Mouse (Mus musculus) cerebellum, postnatal 25 days (tissue): ENCODE results near the gene Zan.

Experiments
- DNase-seq, 2 experiments: peaks; one replicate each; pipeline ENCODE4 v3.0.0; 2021; ENCODE audit warnings: mixed read lengths in 2 of 2

Gene Zan

DNA sequence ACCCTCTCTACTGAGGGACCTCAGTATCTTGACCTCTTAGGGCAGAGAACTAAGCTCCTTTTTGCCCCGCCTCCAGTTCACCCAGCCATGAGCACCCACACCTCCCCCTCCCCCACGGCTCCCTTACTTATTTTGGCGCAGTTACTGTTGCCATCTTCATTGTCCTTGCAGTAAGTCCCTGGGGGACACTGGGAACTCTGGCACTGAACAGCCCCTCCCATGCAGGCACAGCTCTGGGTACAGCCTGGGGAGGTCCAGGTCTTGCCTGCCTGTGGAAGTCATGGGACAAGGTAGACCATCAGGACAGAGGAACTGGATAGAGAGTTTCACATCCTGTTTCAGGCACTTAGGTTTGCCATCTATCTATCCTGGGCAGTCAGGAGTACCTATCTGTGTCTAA lies 66.8 kb downstream of the Zan start:
- DNase-seq = no peak

DNA sequence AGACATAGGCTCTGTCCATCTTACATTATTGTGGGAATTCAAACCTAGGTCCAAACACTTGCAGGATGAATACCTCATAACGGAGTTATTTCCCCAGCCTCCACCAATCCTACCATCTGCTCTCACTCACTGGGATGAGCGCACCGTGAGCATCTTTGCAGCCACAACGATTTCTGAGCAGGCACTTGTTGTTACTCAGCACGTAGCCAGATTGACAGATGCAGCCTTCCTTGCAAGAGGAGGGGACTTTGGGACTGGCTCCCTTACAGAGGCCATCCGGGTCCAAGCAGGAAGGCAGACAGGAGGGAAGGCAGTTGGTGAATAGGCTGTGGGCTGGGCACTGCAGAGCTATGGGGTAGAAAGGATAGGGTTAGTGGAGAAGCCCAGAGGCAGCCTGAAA lies 67.4 kb downstream of the Zan start:
- DNase-seq = peak in 1 of 2 experiments; percentile 7

- no peak for DNase-seq
Measured at GRCm38 (mm10) chr5:137404081-137404480, 72.8 kb downstream of the Zan start.

DNA sequence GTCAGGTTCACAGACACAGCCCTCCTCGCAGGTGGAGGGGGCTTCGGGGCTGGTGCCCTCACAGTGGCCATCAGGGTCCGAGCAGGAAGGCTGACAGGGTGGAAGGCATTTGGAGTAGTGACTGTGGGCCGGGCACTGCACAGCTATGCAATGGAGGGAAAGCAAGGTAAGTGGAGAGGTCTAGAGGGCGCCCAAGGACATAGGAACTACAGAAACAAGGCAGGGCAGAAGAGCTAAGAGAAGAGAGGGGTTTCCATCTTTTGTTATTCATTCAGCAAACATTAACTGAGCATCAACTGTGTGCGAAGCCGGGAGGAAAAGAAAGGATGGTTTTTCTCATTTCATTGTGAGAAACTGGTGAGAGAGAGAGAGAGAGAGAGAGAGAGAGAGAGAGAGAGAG lies 82.4 kb downstream of the Zan start:
- no peak for DNase-seq

- DNase-seq = peak in 1 of 2 experiments; percentile 14
Measured at GRCm38 (mm10) chr5:137391641-137392040, 85.2 kb downstream of the Zan start.

- DNase-seq = no peak
Measured at GRCm38 (mm10) chr5:137386712-137387111, 90.2 kb downstream of the Zan start.

DNA sequence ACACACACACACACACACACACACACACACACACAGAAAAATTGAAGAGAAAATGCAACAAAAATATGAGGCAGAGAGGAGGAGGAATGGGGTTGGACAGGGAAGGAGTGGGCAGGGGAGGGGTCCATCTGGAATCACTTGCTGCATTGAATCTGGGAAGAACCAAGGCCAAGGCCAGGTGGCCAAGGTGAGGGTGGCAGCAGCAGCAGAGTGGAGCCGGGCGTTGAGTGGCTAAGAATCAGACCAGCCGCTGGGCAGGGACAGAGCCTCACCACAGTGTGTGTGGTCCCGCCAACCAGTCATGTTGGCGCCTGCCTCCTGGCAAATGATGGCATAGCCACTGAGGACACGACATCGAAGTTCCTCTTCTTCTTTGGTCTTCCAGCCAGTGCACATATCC lies 93.4 kb downstream of the Zan start:
- DNase-seq = no peak

GRCm38 (mm10) chr5:137381152-137381551 lies 95.7 kb downstream of the Zan start:
- peak; percentile 53 to 76 for DNase-seq

DNA sequence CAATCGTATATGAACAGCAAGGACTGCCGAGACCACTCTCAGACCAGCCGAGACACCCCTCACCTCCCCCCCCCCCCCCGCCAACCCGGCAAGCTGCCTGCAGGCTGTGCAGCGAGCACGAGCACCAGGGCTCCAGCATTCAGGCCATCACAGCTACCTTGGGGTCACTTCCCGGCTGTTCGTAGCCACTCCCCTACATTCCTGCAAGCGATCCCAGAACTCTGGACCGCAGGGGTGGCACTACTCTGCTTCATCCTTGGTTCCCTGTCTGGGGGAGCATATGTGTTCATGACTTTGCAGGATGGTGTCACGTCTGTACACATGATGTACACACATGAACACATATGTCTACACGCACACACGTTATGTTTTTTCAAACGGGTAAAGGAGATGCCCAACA lies 99.3 kb downstream of the Zan start:
- no peak for DNase-seq

- no peak for DNase-seq
Measured at GRCm38 (mm10) chr5:137377176-137377575, 99.7 kb downstream of the Zan start.

DNA sequence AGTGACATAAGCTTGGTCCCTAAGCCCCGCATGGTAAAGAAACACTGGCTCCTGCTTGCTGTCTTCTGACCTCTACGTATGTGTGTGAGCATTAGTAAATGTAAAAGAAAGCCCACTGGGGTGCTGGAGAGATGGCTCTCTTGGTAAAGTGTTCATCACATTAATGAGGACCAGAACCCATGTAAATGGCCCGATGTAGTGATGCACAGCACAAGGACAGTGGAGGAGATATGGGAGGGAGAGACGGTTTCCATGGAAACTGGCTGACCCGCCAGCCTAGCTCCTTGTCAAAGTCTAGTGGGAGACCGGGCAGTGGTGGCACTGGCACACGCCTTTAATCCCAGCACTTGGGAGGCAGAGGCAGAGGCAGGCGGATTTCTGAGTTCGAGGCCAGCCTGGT lies 100.1 kb downstream of the Zan start:
- no peak for DNase-seq

- no peak for DNase-seq
Measured at GRCm38 (mm10) chr5:137376198-137376597, 100.7 kb downstream of the Zan start.

GRCm38 (mm10) chr5:137375627-137376026 lies 101.2 kb downstream of the Zan start:
- DNase-seq = no peak

DNA sequence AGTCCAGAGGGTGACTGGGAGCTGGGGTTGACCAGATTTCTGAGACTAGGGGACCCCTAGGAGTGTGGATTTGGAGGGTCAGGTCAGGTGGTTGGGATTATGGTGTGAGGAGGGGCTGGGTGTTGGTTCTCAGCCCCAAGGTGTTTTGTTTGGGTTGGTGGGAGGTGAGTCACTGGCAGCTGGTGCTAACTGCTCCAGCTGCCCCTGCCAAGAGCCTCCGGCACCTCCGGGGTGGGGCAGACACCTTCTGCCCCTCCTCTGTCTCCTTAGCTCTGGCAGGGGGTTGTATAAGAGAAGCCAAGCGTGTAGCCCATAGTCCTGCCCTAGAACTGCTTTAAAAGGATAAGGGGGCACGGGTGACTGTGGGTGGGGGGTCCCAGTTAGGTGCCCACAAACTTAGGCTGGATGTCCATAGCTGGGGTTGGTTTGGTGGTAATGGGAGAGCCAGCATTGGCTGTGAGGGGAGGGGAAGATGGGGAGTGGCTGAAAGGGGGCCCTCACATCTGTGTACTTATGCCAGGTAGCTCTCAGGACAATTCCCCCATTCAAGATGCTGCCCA lies 102.3 kb downstream of the Zan start:
- DNase-seq = no peak

GRCm38 (mm10) chr5:137373371-137373950 lies 103.4 kb downstream of the Zan start:
- DNase-seq = no peak

DNA sequence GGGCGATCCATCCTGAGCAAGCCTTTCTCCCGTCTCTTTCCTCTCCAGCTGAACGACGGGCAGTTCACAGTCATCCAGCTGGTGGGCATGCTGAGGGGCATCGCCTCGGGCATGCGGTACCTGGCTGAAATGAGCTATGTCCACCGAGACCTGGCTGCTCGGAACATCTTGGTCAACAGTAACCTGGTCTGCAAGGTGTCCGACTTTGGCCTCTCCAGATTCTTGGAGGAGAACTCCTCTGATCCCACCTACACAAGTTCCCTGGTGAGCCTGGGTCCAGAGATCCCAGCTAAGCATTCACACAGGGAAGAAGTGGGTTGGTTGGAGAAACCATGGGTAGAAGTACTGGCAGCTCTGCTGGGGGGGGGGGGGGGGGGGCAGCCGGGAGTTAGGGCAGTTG lies 107.2 kb downstream of the Zan start:
- no peak for DNase-seq

GRCm38 (mm10) chr5:137358382-137358781 lies 118.5 kb downstream of the Zan start:
- no peak for DNase-seq

DNA sequence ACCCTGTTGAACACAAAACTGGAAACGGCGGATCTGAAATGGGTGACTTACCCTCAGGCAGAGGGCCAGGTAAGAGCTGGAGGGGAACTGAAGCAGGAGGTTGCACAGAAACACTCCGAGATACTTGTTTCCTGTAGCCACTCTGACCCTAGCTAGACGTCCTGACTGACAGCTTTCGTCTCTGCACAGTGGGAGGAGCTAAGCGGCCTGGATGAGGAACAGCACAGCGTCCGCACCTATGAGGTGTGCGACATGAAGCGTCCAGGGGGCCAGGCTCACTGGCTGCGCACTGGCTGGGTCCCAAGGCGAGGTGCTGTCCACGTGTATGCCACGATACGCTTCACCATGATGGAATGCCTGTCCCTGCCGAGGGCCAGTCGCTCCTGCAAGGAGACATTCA lies 122.8 kb downstream of the Zan start:
- no peak for DNase-seq

DNA sequence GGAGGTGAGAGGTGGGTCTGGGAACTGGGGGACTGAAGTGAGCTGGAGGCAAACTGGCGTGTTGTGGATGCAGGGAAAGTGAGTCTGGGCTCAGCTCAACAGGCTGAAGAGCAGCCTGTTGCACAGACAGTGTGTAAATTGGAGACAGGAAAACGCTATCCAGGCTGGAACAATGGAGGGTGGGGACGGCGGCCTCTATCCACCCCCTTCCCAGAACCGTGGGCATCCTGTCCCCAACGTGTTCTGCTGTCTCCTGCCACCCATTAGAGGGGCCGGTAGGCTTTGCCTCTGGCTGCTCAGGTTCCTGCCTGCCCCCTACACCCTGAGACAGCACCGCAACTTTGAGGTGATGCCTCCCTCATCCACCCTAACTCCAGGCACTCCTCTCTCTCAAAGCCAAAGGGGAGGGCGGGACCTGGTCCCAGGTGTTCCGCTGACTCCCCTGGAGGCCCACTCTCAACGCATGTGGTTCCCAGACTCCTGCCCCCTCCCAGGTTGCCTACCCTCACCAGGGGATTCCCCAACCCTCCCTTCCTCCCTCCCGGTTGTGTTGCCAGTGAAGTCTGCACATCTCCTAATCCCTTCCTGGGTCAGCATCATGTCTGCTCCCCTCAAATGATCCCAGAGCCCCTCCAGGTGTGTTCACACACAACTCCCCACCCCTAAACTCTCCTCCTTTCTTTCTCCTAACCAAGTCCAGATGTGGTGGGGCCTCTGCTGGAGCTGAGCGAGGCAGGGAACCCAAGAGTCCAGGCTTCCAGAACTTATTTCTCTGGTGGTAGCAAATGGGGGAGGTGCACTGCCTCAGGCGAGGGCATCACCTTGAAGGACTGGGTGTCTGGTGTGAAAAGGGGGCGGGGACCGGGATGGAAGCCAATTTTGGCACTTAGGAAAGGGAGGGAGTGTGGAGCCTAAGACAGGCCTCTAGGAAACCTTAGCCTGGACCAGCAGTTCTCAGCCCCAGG lies 124.6 kb downstream of the Zan start:
- no peak for DNase-seq

GRCm38 (mm10) chr5:137351394-137351793 lies 125.5 kb downstream of the Zan start:
- DNase-seq = no peak

GRCm38 (mm10) chr5:137351058-137351380 lies 125.8 kb downstream of the Zan start:
- no peak for DNase-seq

- no peak for DNase-seq
Measured at GRCm38 (mm10) chr5:137350205-137351057, 126.4 kb downstream of the Zan start.
